Mouse (Mus musculus) CH12.LX (cell line): ENCODE data around the gene Trappc12.

ENCODE experiments used
- JUN ChIP-seq: IDR thresholded peaks from 2 replicates; pipeline ENCODE4 v1.6.1; 2011; ENCODE audit warnings: low read depth, mild to moderate bottlenecking, low read length, improper control_type of control experiment, moderate library complexity; ENCODE audit not compliant: insufficient read depth
- POLR2A ChIP-seq: IDR thresholded peaks from 2 replicates; pipeline ENCODE4 v1.6.1; 2011; ENCODE audit warnings: low read depth, mild to moderate bottlenecking, improper control_type of control experiment, low read length

DNA sequence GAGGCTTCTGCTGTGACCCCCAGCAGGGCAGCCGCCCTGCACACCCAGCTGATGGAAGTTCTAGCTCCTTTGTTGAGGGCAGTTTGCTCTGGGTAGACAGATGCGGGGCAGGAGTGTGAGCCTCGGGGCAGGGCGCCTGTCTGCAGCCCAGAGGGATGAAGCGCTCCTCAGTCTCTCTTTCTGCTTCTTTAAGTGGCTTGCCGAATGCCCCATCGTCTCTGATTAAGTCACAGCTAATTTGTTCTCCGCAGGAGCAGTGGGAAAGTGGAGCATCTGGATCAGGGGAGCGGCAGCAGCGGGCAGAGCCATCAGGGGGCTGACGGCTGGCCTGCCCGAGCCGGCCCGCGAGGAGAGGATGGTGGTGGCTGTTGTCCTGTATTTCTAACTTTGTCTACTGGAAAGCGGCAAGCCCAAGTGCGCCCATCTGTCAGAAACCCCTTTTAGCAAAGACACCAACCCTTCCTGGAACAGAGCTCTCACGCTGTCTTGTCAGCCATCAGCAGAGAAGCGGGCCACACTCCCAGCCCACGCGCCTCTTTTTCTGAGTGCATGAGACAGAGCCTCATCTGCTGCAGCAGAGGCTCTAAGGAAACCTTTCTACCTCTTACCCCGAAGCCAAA, 39.6 kb downstream of the Trappc12 start:
- no peak for TF ChIP-seq JUN
- no peak for TF ChIP-seq POLR2A
